Mouse (Mus musculus): ENCODE measurements around the gene Wdpcp.

DNA sequence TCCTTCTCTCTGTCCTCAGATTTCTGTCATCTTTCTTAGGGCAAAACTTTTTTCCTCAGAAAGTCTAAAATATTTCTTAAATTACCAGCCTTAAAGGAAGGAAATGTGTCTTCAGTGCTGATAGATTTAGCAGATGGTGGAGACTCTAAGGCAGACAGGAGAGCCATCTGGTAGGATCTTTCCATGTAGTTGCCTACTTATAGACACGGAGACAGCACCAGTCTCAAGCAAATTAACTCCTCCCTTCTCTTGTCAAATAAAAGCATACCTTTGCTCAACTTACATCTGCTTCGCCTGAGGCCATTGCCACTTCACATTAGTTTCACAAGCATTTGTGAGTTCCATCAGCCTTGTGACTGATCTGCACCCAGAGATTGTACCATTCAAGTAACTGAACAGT lies 27.0 kb upstream of the Wdpcp start:
- no peak for TF ChIP-seq CTCF (IDR thresholded peaks at IDR 0.05; ENCODE audit: borderline replicate concordance, extremely low read depth, insufficient read depth, insufficient read length)
- no peak for TF ChIP-seq POLR2A (IDR thresholded peaks at IDR 0.05; ENCODE audit: borderline replicate concordance, extremely low read depth, insufficient read depth, insufficient read length, poor library complexity, severe bottlenecking)
